ENCODE assay signal across 15 mouse cellular contexts in the genomic region with DNA sequence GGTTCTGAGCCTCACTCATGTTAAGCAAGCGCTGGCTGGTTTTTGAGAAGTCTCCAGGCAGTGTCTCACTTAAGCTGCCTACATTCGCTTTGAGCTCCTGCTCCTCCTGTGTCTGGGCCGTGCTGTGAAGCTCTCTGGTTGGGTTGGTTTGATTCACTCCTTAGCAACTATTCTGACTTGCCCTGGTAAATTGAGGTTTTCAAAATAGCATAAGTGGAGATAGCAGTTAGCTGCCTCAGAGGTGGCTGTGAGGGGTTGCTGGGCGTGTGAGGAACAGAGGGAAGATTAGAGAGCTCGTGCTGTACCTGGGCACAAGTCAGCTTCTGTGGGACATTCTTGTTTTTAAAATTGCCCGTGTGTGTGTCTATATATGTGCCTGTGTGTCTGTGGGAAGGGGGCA. TPM values are rescaled to one million over a fixed set of nuclear protein-coding genes. Genes with fewer than 3 reads are reported as not detected.
DNase-seq lines count a peak whose midpoint lies in the region; ATAC-seq and TF ChIP-seq lines count a peak whose summit lies in the region.
"Had no signal": no experiment of that assay in that cellular context is flagged by ENCODE, and none has a peak within 500 bp of the region (broad histone marks: within the 10 kb centered on the region; RNA-seq: fewer than 3 reads in every experiment).

No protein-coding gene starts in this region.

- no peak for DNase-seq in heart, postnatal 14 days
- peak; percentile 29 for DNase-seq in lung, postnatal 25 days (ENCODE audit: low spot score)
- no peak for DNase-seq in lung, adult 2 months
- no peak for DNase-seq in stomach, postnatal 0 days (ENCODE audit: low spot score)
- no peak for DNase-seq in frontal cortex, postnatal 36 days (ENCODE audit: low spot score in 2 of 2)
- DNase-seq in urinary bladder, postnatal 14 days (ENCODE audit: low spot score), result no peak
- DNase-seq: adrenal gland, postnatal 10 days; layer of hippocampus, adult 9-11 months had no signal

- H3K9ac ChIP-seq in heart, embryonic 12.5 days, result no peak overlapping the region
- no peak overlapping the region for H3K9ac ChIP-seq in stomach, postnatal 0 days (ENCODE audit: low read length)
- H3K9ac ChIP-seq: embryonic facial prominence, embryonic 12.5 days; neural tube, embryonic 12.5 days had no signal

- intact Hi-C loops in heart, postnatal 14 days (cut with DNase I), result no loop called here

- no peaks in the 10 kb centered on the region for H3K27me3 ChIP-seq in heart, embryonic 12.5 days (replicated peaks)
- H3K27me3 ChIP-seq in stomach, postnatal 0 days (ENCODE audit: control insufficient read depth, insufficient read depth, low read length), result no peaks in the 10 kb centered on the region
- H3K27me3 ChIP-seq: embryonic facial prominence, embryonic 12.5 days; neural tube, embryonic 12.5 days had no signal

- peak overlapping the region; percentile 44; the same call in 1 of the 2 replicates for H3K27ac ChIP-seq in heart, embryonic 12.5 days (ENCODE audit: poor library complexity, severe bottlenecking)
- H3K27ac ChIP-seq in stomach, postnatal 0 days (replicated peaks), result peak overlapping the region; percentile 20; the same call in 1 of the 2 replicates
- H3K27ac ChIP-seq: embryonic facial prominence, embryonic 12.5 days; kidney, postnatal 0 days; macrophage; neural tube, embryonic 12.5 days had no signal

- no peak for TF ChIP-seq POLR2A in lung, adult 2 months (IDR thresholded peaks at IDR 0.05; ENCODE audit: borderline replicate concordance, extremely low read depth, low read depth, low read length)

- peaks cover 39% of the 10 kb centered on the region for H3K4me1 ChIP-seq in heart, embryonic 12.5 days (replicated peaks)
- H3K4me1 ChIP-seq in lung, adult 2 months (ENCODE audit: control insufficient read depth, insufficient read depth, low read length), result peaks cover 4% of the 10 kb centered on the region; the same call in 1 of the 2 replicates
- H3K4me1 ChIP-seq in stomach, postnatal 0 days (replicated peaks; ENCODE audit: control insufficient read depth, insufficient read depth), result no peaks in the 10 kb centered on the region
- H3K4me1 ChIP-seq: embryonic facial prominence, embryonic 12.5 days; neural tube, embryonic 12.5 days had no signal

- no peak overlapping the region for H3K4me3 ChIP-seq in heart, embryonic 12.5 days
- H3K4me3 ChIP-seq in lung, adult 2 months (replicated peaks; ENCODE audit: extremely low read depth, low read depth, low read length), result no peak overlapping the region
- H3K4me3 ChIP-seq in stomach, postnatal 0 days (ENCODE audit: low read depth, low read length), result no peak overlapping the region
- H3K4me3 ChIP-seq: embryonic facial prominence, embryonic 12.5 days; neural tube, embryonic 12.5 days had no signal

- H3K36me3 ChIP-seq in heart, embryonic 12.5 days, result peaks cover 61% of the 10 kb centered on the region
- H3K36me3 ChIP-seq in stomach, postnatal 0 days (ENCODE audit: control insufficient read depth, insufficient read depth, low read length), result peaks cover 18% of the 10 kb centered on the region

- ATAC-seq in heart, embryonic 12.5 days (ENCODE audit: insufficient number of reproducible peaks, low FRiP score), result no peak
- ATAC-seq in inflammation-experienced regulatory T-cells, adult 6 months, result peak; percentile 13
- ATAC-seq in stomach, postnatal 0 days (ENCODE audit: low FRiP score, low TSS enrichment), result peak; percentile 17; the same call in 1 of the 2 replicates

- no peak for TF ChIP-seq EP300 in stomach, postnatal 0 days (optimal IDR thresholded peaks at IDR 0.05)

- WGBS in heart, embryonic 12.5 days, result 69% methylated on average over 6 of the region's 6 CpGs
- 64% methylated on average over 6 of the region's 6 CpGs for WGBS in lung, adult 2 months
- 74% methylated on average over 6 of the region's 6 CpGs for WGBS in stomach, postnatal 0 days

- TF ChIP-seq CTCF in lung, adult 2 months (IDR thresholded peaks at IDR 0.05; ENCODE audit: insufficient read depth, low read length), result no peak
- TF ChIP-seq CTCF in stomach, postnatal 0 days (IDR thresholded peaks at IDR 0.05; ENCODE audit: low read depth), result no peak

- H3K4me2 ChIP-seq in heart, embryonic 12.5 days, result no peak overlapping the region
- H3K4me2 ChIP-seq in stomach, postnatal 0 days (replicated peaks; ENCODE audit: low read depth), result no peak overlapping the region
- H3K4me2 ChIP-seq: embryonic facial prominence, embryonic 12.5 days; neural tube, embryonic 12.5 days had no signal

- H3K9me3 ChIP-seq in heart, embryonic 12.5 days (replicated peaks), result no peaks in the 10 kb centered on the region
- H3K9me3 ChIP-seq in stomach, postnatal 0 days (ENCODE audit: control insufficient read depth, low read length), result no peaks in the 10 kb centered on the region
- H3K9me3 ChIP-seq: embryonic facial prominence, embryonic 12.5 days; G1E; neural tube, embryonic 12.5 days had no signal

RNA-seq across cellular contexts. Expression of gene Bach1, which starts 27.6 kb away (rescaled TPM):
- 9.6 and 11.6 TPM in 2 replicates for polyA plus RNA-seq in heart, embryonic 12.5 days (2016; fragmentation: Nextera tagmentation; extraction: Ambion mirVana)
- 10 to 100 TPM; 32.5 to 34.0 TPM for total RNA-seq in heart, postnatal 14 days (2021)
- 16.2 and 19.3 TPM in 2 replicates for polyA plus RNA-seq in lung, adult 2 months (2012; rRNA removed)
- polyA plus RNA-seq in inflammation-experienced regulatory T-cells, adult 6 months (2017; shearing (Covaris generic)), result 1 to 10 TPM; 1.6 to 3.7 (median 3.5) TPM
- 4.3 and 5.3 TPM in 2 replicates for polyA plus RNA-seq in stomach, postnatal 0 days (2015; fragmentation: Nextera tagmentation; extraction: Ambion mirVana)
